Mouse (Mus musculus): ENCODE results near the gene Tmem14c.

Tmem14c gene

GRCm38 (mm10) chr13:41016797-41017405 is 809 bp downstream of the Tmem14c start:
- no peak for DNase-seq

- DNase-seq = no peak
These were observed 1.7 kb downstream of the Tmem14c start for GRCm38 (mm10) chr13:41017832-41018231.

- no peak for DNase-seq
These were observed 2.1 kb downstream of the Tmem14c start for GRCm38 (mm10) chr13:41018236-41018635.

- DNase-seq = no peak
These were observed 2.9 kb downstream of the Tmem14c start for GRCm38 (mm10) chr13:41018756-41019591.

- DNase-seq = no peak
These were observed 4.4 kb downstream of the Tmem14c start for GRCm38 (mm10) chr13:41020494-41020893.

GRCm38 (mm10) chr13:41021607-41022006 is 5.5 kb downstream of the Tmem14c start:
- DNase-seq = no peak

- DNase-seq = no peak
These were observed 6.0 kb downstream of the Tmem14c start for GRCm38 (mm10) chr13:41022099-41022498.

GRCm38 (mm10) chr13:41030098-41030497 is 14.0 kb downstream of the Tmem14c start:
- DNase-seq = no peak

GRCm38 (mm10) chr13:41042511-41042910 is 26.4 kb downstream of the Tmem14c start:
- DNase-seq = no peak

- no peak for DNase-seq
These were observed 29.8 kb downstream of the Tmem14c start for GRCm38 (mm10) chr13:41045901-41046300.

- no peak for DNase-seq
These were observed 31.2 kb downstream of the Tmem14c start for GRCm38 (mm10) chr13:41047280-41047679.

GRCm38 (mm10) chr13:41051965-41052364 is 35.9 kb downstream of the Tmem14c start:
- DNase-seq = no peak

- no peak for DNase-seq
These were observed 51.5 kb downstream of the Tmem14c start for GRCm38 (mm10) chr13:41067618-41068017.

- DNase-seq = no peak
These were observed 55.5 kb downstream of the Tmem14c start for GRCm38 (mm10) chr13:41071617-41072016.

Data from thymus, postnatal 4 days (tissue).